Mouse (Mus musculus) gastrocnemius, adult 8-10 months (tissue): ENCODE data around the gene Pold3. TPM values are rescaled to one million over a fixed set of nuclear protein-coding genes. Genes with fewer than 3 reads are reported as not detected.
A peak's percentile ranks its signal among the peaks of the same experiment; 100 is the strongest.
"Not testable (repeated sequence)": the region's sequence is repeated elsewhere in the genome, so short reads cannot be mapped to it uniquely, and the experiment has no call there.

Source experiments
- DNase-seq, 2 experiments: peaks; one replicate each; pipeline ENCODE4 v3.0.0; 2022; ENCODE audit warnings: low spot score in 2 of 2
- total RNA-seq, 4 experiments: library from RNA; stranded (reverse); gene quantifications; 2 replicates each; pipeline ENCODE4 v1.2.4; 2022

The Pold3 gene
- total RNA-seq, 4 experiments from 2014 or later: 4.2 to 6.6 (median 5.0) TPM

GRCm38 (mm10) chr7:100111506-100111905 is 9.9 kb downstream of the Pold3 start:
- no peak for DNase-seq

- DNase-seq: no peak
These were observed 13.0 kb downstream of the Pold3 start for GRCm38 (mm10) chr7:100108341-100108740.

- DNase-seq: no peak
These were observed 16.7 kb downstream of the Pold3 start for GRCm38 (mm10) chr7:100104677-100105076.

DNA sequence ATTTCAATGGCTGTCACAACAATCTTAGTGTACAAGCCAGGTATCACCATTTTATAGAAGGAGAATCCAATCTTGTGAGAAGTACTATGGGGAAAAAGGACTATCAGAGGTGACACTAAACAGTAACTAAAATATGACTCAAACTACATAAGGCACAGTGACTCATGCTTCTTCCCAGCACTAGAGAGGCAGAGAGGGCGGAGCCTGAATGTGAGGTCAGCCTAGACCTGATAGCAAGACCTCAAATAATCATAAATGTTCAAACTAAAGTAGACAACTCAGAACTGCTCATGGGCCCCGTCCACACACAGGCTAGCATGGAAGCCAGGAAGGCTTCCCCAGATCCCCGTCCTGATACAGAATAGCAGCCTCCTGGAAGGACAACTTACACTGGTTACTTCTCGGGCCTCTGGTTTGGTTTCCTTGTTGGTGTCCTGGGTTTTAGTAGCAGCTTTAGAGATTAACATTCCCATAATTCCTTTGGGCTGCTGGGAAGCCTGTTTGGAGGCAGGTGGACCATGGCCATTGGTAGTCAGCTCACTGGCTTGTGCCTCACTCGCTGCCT is 21.3 kb downstream of the Pold3 start:
- DNase-seq: no peak

DNA sequence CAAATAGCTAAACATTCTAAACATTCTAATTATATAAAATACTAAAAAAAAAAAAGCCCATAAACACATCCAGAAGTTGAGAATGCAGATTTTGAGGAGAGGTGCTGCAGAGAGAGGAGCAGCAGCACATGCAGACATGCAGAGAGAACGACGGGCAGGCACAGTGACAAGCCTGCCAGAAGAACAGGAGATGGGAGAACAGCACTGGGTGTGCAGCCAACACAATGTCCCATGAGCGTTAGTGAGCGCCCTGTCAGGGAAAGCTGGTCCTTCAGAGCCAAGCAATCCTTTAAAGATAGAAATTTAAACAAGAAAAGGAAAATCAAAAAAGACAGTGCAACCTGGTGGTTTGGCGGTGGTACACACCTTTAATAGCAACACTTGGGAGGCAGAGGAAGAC is 34.5 kb downstream of the Pold3 start:
- DNase-seq: no peak

- DNase-seq: no peak
These were observed 35.1 kb downstream of the Pold3 start for GRCm38 (mm10) chr7:100086159-100086755.

DNA sequence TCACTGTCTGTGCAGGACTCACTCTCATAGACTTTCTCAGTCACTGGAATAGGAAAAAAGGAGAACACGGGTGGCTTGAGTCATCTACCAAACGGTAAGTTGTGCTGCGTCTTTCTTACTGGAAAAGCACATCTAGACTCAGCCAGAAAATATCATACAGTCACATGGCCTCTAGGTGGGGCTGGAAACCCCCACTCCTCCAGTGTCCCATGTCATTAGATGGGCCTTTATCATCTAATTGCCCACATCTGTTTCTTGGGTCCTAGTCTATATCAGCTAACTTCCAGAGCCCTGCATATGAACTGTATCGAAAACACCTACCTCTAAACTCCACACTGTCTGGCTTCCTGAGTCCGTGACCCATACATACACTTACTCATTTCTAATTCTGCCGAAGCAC is 37.6 kb downstream of the Pold3 start:
- no peak for DNase-seq

GRCm38 (mm10) chr7:100082836-100083235 is 38.5 kb downstream of the Pold3 start:
- no peak for DNase-seq

- DNase-seq: no peak
These were observed 41.1 kb downstream of the Pold3 start for GRCm38 (mm10) chr7:100080087-100080781.

DNA sequence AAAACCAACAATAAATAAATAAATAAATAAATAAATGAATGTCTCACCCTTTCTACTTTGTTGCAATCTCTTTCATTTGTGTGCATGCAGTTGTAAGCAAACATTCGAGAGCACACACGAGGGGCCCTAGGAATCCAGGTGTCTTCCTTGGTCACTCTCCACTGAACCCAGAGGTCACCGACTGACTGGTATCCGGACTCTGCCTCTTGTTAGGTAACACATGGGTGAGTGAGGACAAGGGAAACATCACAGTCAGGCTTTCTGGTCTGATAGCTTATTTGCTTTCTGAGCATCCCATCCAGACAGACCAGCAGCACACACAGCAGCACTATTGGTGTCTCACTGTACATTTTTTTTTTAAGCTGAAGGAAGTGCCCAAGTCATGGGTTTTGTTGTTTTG is 44.3 kb downstream of the Pold3 start:
- DNase-seq: no peak

DNA sequence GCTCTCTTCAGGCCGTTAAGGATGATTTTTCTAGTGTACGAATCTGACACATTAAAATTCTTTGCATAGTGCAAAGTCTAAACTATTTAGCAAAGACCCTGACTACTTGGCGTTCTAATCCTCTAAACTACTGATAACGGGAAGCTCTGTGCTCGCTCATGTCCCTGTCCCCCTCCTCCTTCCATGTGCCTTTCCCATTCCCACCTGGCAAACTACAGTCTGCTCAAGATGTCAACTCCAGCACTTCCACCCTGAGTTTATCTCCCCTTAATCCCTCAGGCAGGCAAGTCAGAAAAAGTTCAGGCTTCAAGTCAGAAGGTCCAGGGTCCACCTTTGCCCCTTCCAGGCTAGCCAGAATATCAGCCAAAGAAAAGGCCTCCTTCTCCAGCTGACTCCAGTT is 45.1 kb downstream of the Pold3 start:
- no peak for DNase-seq

- peak; percentile 57 for DNase-seq
These were observed 47.4 kb downstream of the Pold3 start for GRCm38 (mm10) chr7:100073959-100074358.

GRCm38 (mm10) chr7:100052991-100053390 is 68.4 kb downstream of the Pold3 start:
- DNase-seq: not testable (repeated sequence)

DNA sequence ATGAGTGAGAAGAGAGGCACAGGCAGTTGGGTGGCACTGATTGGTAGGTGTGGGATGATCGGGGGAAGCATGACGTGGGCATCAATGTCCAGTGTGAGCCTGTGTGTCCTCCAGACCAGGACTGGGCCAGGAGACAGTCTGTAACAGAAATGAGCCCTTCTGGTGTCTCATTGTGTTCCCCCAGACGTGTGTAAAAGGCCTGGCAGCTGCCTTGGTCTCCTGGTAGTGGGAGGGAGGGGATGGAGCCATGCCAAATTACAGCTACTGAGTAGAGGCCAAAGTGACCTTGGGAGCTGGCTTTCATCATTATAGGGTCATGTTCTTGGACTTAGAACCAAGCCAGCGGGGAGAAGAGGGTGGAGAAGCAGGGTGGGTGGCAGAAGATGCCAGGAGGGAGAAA is 69.5 kb downstream of the Pold3 start:
- no peak for DNase-seq

- no peak for DNase-seq
These were observed 74.9 kb downstream of the Pold3 start for GRCm38 (mm10) chr7:100046486-100046885.

DNA sequence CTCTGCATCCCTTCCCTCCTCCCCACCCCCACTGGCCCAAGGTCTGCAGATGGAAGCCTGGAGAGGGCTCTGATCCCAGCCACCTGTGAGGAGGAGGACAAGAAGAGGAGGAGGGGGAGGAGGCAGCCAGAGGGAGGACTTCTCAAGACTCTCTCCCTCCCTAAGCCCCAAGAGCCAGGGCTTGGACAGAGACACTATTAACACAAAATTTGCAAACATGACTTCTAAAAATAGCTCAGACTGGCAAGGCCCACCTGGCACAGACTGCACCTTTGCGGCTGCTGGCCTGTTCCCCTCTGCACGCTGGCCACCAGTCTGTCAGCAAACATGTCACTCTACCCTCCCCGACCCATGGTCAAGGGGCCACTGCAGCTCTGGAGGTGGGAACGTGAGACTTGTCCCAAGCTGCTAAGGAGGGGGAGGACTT is 77.7 kb downstream of the Pold3 start:
- DNase-seq: peak in 1 of 2 experiments; percentile 20

DNA sequence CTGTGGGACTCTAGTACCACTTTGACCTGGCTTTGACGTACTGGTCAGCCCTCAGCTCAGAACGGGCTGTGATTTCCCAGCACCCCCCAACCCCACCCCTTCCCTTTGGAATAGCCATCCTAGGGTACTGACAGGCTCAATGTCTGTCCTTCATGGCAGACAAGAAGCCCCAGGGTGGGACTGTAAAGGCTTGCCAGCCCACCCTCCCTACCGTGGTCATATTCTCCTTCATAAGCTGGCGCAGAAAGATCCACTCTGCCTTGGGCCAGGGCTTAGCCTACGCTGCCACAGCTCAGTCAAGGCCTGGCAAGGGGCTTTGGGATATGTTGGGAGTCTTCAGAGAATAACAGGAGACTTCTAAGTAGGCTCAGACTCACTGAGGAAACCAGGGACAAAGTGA is 78.3 kb downstream of the Pold3 start:
- DNase-seq: no peak

- DNase-seq: no peak
These were observed 79.2 kb downstream of the Pold3 start for GRCm38 (mm10) chr7:100042120-100042519.

DNA sequence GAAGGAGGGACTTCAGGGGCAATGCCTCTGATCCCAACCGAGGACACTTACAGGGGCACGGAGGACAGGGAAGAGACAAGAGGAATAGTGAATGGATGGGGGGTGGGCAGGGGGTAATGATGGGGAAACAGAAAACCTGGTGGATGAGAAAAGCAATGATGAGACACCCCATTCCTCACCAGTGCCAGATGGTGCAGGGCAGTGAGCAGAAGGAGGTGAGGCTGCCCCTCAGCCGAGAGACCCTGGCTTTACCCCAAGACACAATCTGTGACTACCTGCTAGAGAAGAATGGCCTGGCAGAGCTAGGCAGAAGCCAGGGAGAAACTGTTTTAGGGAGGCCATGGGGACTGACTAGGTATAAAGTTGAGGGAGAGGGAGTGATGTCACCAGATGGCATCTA is 84.9 kb downstream of the Pold3 start:
- no peak for DNase-seq

DNA sequence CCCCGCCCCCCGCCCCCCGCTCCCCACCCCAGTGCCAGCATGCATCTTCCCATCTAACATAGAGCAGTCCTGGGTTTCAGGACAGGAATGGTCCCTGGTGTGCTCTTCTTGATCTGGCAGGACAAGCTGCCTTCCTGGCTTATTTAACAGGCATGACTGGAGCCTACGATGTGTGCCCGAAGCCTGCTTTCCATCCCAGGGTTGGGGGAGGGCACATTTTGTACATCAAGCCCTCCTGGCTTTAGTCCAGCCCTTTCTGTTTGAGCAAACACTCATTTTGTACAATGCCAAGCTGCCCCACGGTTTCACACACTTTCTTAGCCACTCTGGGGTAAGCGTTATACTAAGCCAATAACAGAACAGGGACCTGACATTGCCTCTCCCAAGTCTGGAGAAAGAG is 85.3 kb downstream of the Pold3 start:
- DNase-seq: no peak

DNA sequence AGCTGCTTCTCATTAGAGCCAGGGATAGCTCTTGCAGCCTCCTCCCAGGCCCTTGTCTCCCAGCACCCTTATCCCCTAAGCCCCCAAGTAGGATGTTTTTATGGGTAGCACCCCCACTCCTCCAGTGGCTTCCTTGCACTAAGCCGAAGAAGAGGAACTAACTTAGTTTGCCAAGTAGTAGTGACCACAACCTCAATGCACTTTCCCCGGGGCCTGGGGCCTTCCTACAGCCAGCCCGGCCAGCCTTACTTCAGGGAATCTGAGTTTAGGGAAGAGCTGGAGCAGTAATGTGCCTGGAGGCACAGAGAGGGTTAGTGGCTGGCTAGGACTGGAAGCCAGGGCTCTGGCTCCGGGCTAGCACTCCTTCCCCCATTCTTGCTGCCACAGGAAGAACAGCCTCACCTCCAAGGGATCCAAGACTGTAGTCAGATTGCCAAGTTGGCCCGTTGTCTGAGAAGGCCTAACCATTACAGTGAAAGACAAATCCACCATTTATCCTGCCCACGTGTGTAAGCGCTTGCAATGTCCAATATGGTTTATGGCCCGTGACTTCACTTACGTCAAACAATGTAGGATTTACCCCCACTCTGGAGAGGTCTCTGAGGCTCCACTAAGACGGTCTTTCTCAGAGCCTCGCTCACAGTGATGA is 86.4 kb downstream of the Pold3 start:
- no peak for DNase-seq

GRCm38 (mm10) chr7:100033672-100034071 is 87.7 kb downstream of the Pold3 start:
- DNase-seq: no peak
